Mouse (Mus musculus) erythroblast, embryonic 14.5 days (primary cell): ENCODE results near the gene Scimp. TPM values are rescaled to one million over a fixed set of nuclear protein-coding genes. Genes with fewer than 3 reads are reported as not detected.

Experiments
- H3K27me3 ChIP-seq: 2 replicates; pipeline ENCODE4 v1.6.1; 2012; ENCODE audit warnings: inconsistent platforms; ENCODE audit not compliant: control insufficient read depth
- H3K36me3 ChIP-seq: 2 replicates; pipeline ENCODE4 v1.6.1; 2012; ENCODE audit warnings: mild to moderate bottlenecking, inconsistent platforms; ENCODE audit not compliant: control insufficient read depth
- H3K4me1 ChIP-seq: 2 replicates; pipeline ENCODE4 v1.6.1; 2012; ENCODE audit warnings: inconsistent platforms; ENCODE audit not compliant: control insufficient read depth
- H3K4me3 ChIP-seq: replicated peaks from 2 replicates; pipeline ENCODE3; 2012; ENCODE audit warnings: moderate library complexity, mild to moderate bottlenecking, inconsistent platforms
- H3K9me3 ChIP-seq: 2 replicates; pipeline ENCODE4 v1.6.1; 2012; ENCODE audit warnings: low read length, inconsistent platforms, mixed read lengths; ENCODE audit not compliant: control insufficient read depth
- GATA1 ChIP-seq: IDR thresholded peaks from 2 replicates; pipeline ENCODE4 v1.6.1; 2012; ENCODE audit warnings: low read length, inconsistent platforms, mixed read lengths
- TAL1 ChIP-seq: IDR thresholded peaks from 3 replicates; pipeline ENCODE4 v1.6.1; 2012; ENCODE audit warnings: low read length, inconsistent platforms, mixed read lengths
- polyA plus RNA-seq: library from polyadenylated mRNA; stranded (reverse); fragments of >175 nt; gene quantifications from 2 replicates; pipeline ENCODE4 v1.2.3, GENCODE M21; 2012

Scimp gene
- polyA plus RNA-seq, 1 experiment, result not detected

- Histone ChIP-seq H3K4me3 (no peak overlapping the region), H3K36me3 (no peaks in the 10 kb centered on the region), H3K9me3 (peaks cover 5% of the 10 kb centered on the region), H3K27me3 (no peaks in the 10 kb centered on the region; the same call in 1 of the 2 replicates), H3K4me1 (peaks cover 6% of the 10 kb centered on the region)
- TF ChIP-seq TAL1 (no peak), GATA1 (no peak)
Measured at GRCm38 (mm10) chr11:70747876-70748545, 64.4 kb downstream of the Scimp start.

GRCm38 (mm10) chr11:70745636-70746035 is 66.8 kb downstream of the Scimp start:
- Histone ChIP-seq H3K36me3 (no peaks in the 10 kb centered on the region), H3K27me3 (no peaks in the 10 kb centered on the region), H3K4me3 (no peak overlapping the region), H3K4me1 (no peaks in the 10 kb centered on the region), H3K9me3 (peaks cover 5% of the 10 kb centered on the region)
- no peak for TF ChIP-seq TAL1
- no peak for TF ChIP-seq GATA1

GRCm38 (mm10) chr11:70742581-70743459 is 69.6 kb downstream of the Scimp start:
- Histone ChIP-seq H3K36me3 (no peaks in the 10 kb centered on the region), H3K4me3 (no peak overlapping the region), H3K4me1 (no peaks in the 10 kb centered on the region), H3K27me3 (peaks cover 3% of the 10 kb centered on the region; the same call in 1 of the 2 replicates), H3K9me3 (no peaks in the 10 kb centered on the region)
- TF ChIP-seq GATA1, result no peak
- TF ChIP-seq TAL1, result no peak

- H3K36me3 ChIP-seq, result no peaks in the 10 kb centered on the region
- TF ChIP-seq TAL1, result no peak
- TF ChIP-seq GATA1, result no peak
- no peak overlapping the region for H3K4me3 ChIP-seq
- H3K9me3 ChIP-seq, result no peaks in the 10 kb centered on the region
- H3K27me3 ChIP-seq, result peaks cover 7% of the 10 kb centered on the region
- no peaks in the 10 kb centered on the region for H3K4me1 ChIP-seq
Measured at GRCm38 (mm10) chr11:70742117-70742516, 70.3 kb downstream of the Scimp start.

GRCm38 (mm10) chr11:70741603-70742002 is 70.8 kb downstream of the Scimp start:
- Histone ChIP-seq H3K4me3 (no peak overlapping the region), H3K4me1 (no peaks in the 10 kb centered on the region), H3K36me3 (no peaks in the 10 kb centered on the region), H3K9me3 (no peaks in the 10 kb centered on the region), H3K27me3 (peaks cover 7% of the 10 kb centered on the region)
- TF ChIP-seq TAL1 (no peak), GATA1 (no peak)

Other genes with a start within 250 kb of the Scimp start
- gene Mink1, start 249.7 kb downstream of the Scimp start, polyA plus RNA-seq, result 1.1 and 1.2 TPM in 2 replicates
- not detected in 2 replicates for gene 4930544D05Rik, start 196.7 kb downstream of the Scimp start, polyA plus RNA-seq
- 0.06 TPM in 1 of 2 replicates, not detected in the other for gene Chrne, start 193.4 kb downstream of the Scimp start, polyA plus RNA-seq
- 0.12 TPM in 2 replicates for gene Gp1ba, start 173.5 kb downstream of the Scimp start, polyA plus RNA-seq
- gene Rnf167, start 165.4 kb downstream of the Scimp start, polyA plus RNA-seq, result 24.0 and 33.2 TPM in 2 replicates
- gene Slc25a11, start 165.1 kb downstream of the Scimp start, polyA plus RNA-seq, result 2.2 and 2.4 TPM in 2 replicates
- gene Pfn1, start 157.9 kb downstream of the Scimp start, polyA plus RNA-seq, result 240 and 308 TPM in 2 replicates
- gene Eno3, start 155.4 kb downstream of the Scimp start, polyA plus RNA-seq, result 0.74 and 0.78 TPM in 2 replicates
- 11.0 and 18.1 TPM in 2 replicates for gene Spag7, start 143.2 kb downstream of the Scimp start, polyA plus RNA-seq
- gene Camta2, start 124.5 kb downstream of the Scimp start, polyA plus RNA-seq, result 0.30 and 0.36 TPM in 2 replicates
- not detected in 2 replicates for gene Inca1, start 112.4 kb downstream of the Scimp start, polyA plus RNA-seq
- gene Kif1c, start 112.0 kb downstream of the Scimp start, polyA plus RNA-seq, result 0.31 and 0.32 TPM in 2 replicates
- gene Zfp3, start 48.4 kb downstream of the Scimp start, polyA plus RNA-seq, result 0.04 TPM in 1 of 2 replicates, not detected in the other
- gene Rabep1, start 32.2 kb upstream of the Scimp start, polyA plus RNA-seq, result 0.37 and 0.42 TPM in 2 replicates
- 3.4 and 5.4 TPM in 2 replicates for gene Nup88, start 157.4 kb upstream of the Scimp start, polyA plus RNA-seq
- gene Rpain, start 157.6 kb upstream of the Scimp start, polyA plus RNA-seq, result 2.4 and 3.2 TPM in 2 replicates
- gene C1qbp, start 170.4 kb upstream of the Scimp start, polyA plus RNA-seq, result 16.1 and 18.2 TPM in 2 replicates
- gene Dhx33, start 191.9 kb upstream of the Scimp start, polyA plus RNA-seq, result 0.11 and 0.27 TPM in 2 replicates
- 0.35 and 0.60 TPM in 2 replicates for gene Mis12, start 207.0 kb upstream of the Scimp start, polyA plus RNA-seq
- gene Derl2, start 207.3 kb upstream of the Scimp start, polyA plus RNA-seq, result 1.4 and 3.1 TPM in 2 replicates
- 0.02 TPM in 1 of 2 replicates, not detected in the other for gene 6330403K07Rik, start 220.9 kb upstream of the Scimp start, polyA plus RNA-seq